37 mouse cellular contexts compared by ENCODE assay signal in the genomic region with DNA sequence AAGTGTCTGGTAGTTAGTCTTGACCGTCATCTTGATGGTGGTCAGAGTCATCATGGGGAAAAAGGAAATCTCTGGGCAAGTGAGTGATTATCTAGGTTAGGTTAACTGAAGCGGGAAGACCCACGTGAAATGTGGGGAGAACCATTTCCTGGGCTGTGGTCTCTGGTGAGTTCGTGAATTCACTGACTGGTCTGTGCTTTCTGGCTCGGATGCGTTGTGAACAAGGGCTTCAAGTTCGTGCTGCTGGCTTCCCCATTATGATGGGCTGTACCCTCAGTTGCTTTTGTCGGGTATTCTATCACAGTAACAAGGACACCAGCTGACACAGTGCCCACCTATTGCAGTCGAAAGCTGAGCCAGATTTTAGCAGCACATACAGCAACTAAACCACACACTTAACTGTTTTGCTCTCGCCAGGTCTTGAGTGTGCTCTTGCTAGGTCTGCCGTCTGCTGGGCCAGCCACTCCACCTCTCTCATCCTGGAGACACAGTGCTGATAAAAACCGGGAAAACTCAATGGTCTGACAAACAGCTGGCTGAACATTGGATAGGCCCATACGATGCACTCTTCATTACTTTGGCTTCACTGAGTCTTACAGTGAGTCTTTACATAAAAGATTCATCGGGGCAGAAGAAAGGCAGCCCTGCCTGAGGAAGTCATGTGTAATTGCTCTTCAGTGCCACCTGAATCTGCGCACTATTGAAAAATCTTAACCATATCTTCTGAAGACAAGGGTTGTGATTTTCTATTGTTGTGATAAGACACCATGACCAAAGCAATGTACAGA. TPM values are rescaled to one million over a fixed set of nuclear protein-coding genes. Genes with fewer than 3 reads are reported as not detected.
A peak's percentile ranks its signal among the peaks of the same experiment; 100 is the strongest.
DNase-seq lines count a peak whose midpoint lies in the region; ATAC-seq and TF ChIP-seq lines count a peak whose summit lies in the region.
"Had no signal": no experiment of that assay in that cellular context is flagged by ENCODE, and none has a peak within 500 bp of the region (broad histone marks: within the 10 kb centered on the region; RNA-seq: fewer than 3 reads in every experiment).

No protein-coding gene starts in this region.

- TF ChIP-seq POLR2A in thymus, adult 2 months (IDR thresholded peaks at IDR 0.05; ENCODE audit: control insufficient read depth, extremely low read depth, insufficient read depth, low read length, poor library complexity) = no peak

- 25% methylated on average over 15 of the region's 15 CpGs for WGBS in thymus, adult 2 months
- 90% methylated on average over 15 of the region's 15 CpGs for WGBS in embryonic facial prominence, embryonic 10.5 days

- DNase-seq in thymus, adult 2 months = peak; percentile 21
- no peak for DNase-seq in thymus, adult 18-20 months
- DNase-seq in retina, postnatal 1 day = peak; percentile 71
- peak; percentile 26 for DNase-seq in thymus, postnatal 4 days
- DNase-seq in lung, postnatal 10 days = no peak
- DNase-seq in embryonic facial prominence, embryonic 10.5 days (ENCODE audit: low spot score) = no peak
- DNase-seq in cerebellum, adult 11 months = no peak
- DNase-seq: adrenal gland, postnatal 10 days; cerebellum, adult 11-12 months; cerebellum, postnatal 10 days; gastrocnemius, postnatal 10 days; heart, adult 18-20 months; kidney, adult 8-10 months; layer of hippocampus, adult 9-11 months; lung, embryonic 14.5 days; right cerebral cortex, postnatal 14 days had no signal

- TF ChIP-seq CTCF in thymus, adult 2 months (IDR thresholded peaks at IDR 0.05; ENCODE audit: borderline replicate concordance, control insufficient read depth, extremely low read depth, insufficient read depth, low read length, poor library complexity) = no peak

- no peaks in the 10 kb centered on the region for H3K9me3 ChIP-seq in embryonic facial prominence, embryonic 10.5 days
- H3K9me3 ChIP-seq: embryonic facial prominence, embryonic 15.5 days; forebrain, embryonic 13.5 days; G1E; heart, embryonic 12.5 days; hindbrain, embryonic 10.5 days; intestine, embryonic 15.5 days; limb, embryonic 12.5 days; liver, embryonic 15.5 days; midbrain, embryonic 10.5 days; midbrain, embryonic 15.5 days; neural tube, embryonic 12.5 days; stomach, embryonic 15.5 days had no signal

- H3K27me3 ChIP-seq in thymus, adult 2 months (ENCODE audit: control insufficient read depth, insufficient read depth, low read length) = no peaks in the 10 kb centered on the region
- H3K27me3 ChIP-seq in embryonic facial prominence, embryonic 10.5 days (replicated peaks; ENCODE audit: low read depth, poor library complexity, severe bottlenecking) = no peaks in the 10 kb centered on the region
- H3K27me3 ChIP-seq: embryonic facial prominence, embryonic 15.5 days; forebrain, embryonic 13.5 days; intestine, embryonic 15.5 days; limb, embryonic 12.5 days; midbrain, embryonic 15.5 days; neural tube, embryonic 12.5 days; stomach, embryonic 15.5 days had no signal

- peak; percentile 39 to 55; a peak in 2 of 4 replicates for ATAC-seq in hematopoietic stem cell, adult 5-6 weeks (replicated peaks in 1 of 2; ENCODE audit: insufficient read depth in 1 of 2, low FRiP score in 2 of 2, low TSS enrichment in 1 of 2, low read depth in 1 of 2, poor library complexity in 2 of 2, severe bottlenecking in 2 of 2)
- ATAC-seq: forebrain, embryonic 13.5 days; hindbrain, embryonic 16.5 days; intestine, embryonic 15.5 days; midbrain, embryonic 15.5 days had no signal

- peak overlapping the region; percentile 3 for H3K27ac ChIP-seq in thymus, adult 2 months (ENCODE audit: control insufficient read depth, insufficient read depth, low read length)
- no peak overlapping the region for H3K27ac ChIP-seq in embryonic facial prominence, embryonic 10.5 days (replicated peaks)
- H3K27ac ChIP-seq: embryonic facial prominence, embryonic 15.5 days; forebrain, embryonic 13.5 days; hindbrain, embryonic 10.5 days; intestine, embryonic 15.5 days; kidney, postnatal 0 days; limb, embryonic 12.5 days; liver, embryonic 15.5 days; midbrain, embryonic 10.5 days; midbrain, embryonic 15.5 days; neural tube, embryonic 12.5 days; stomach, embryonic 15.5 days had no signal

- no peak overlapping the region for H3K4me3 ChIP-seq in thymus, adult 2 months (ENCODE audit: control insufficient read depth, insufficient read depth, low read length)
- no peak overlapping the region for H3K4me3 ChIP-seq in embryonic facial prominence, embryonic 10.5 days
- H3K4me3 ChIP-seq: embryonic facial prominence, embryonic 15.5 days; forebrain, embryonic 13.5 days; heart, embryonic 12.5 days; hindbrain, embryonic 10.5 days; intestine, embryonic 15.5 days; limb, embryonic 12.5 days; liver, embryonic 15.5 days; midbrain, embryonic 10.5 days; midbrain, embryonic 15.5 days; neural tube, embryonic 12.5 days; stomach, embryonic 15.5 days had no signal

- peaks cover 18% of the 10 kb centered on the region for H3K4me1 ChIP-seq in thymus, adult 2 months (replicated peaks; ENCODE audit: control insufficient read depth, insufficient read depth, low read length)
- no peaks in the 10 kb centered on the region for H3K4me1 ChIP-seq in embryonic facial prominence, embryonic 10.5 days
- H3K4me1 ChIP-seq: embryonic facial prominence, embryonic 15.5 days; forebrain, embryonic 13.5 days; intestine, embryonic 15.5 days; limb, embryonic 12.5 days; midbrain, embryonic 10.5 days; midbrain, embryonic 15.5 days; neural tube, embryonic 12.5 days; stomach, embryonic 15.5 days had no signal

- no peaks in the 10 kb centered on the region for H3K36me3 ChIP-seq in thymus, adult 2 months (ENCODE audit: control insufficient read depth, insufficient read depth, low read length)
- no peaks in the 10 kb centered on the region for H3K36me3 ChIP-seq in embryonic facial prominence, embryonic 10.5 days (replicated peaks)
- H3K36me3 ChIP-seq: embryonic facial prominence, embryonic 15.5 days; G1E; heart, embryonic 12.5 days; hindbrain, embryonic 10.5 days; intestine, embryonic 15.5 days; limb, embryonic 12.5 days; liver, embryonic 15.5 days; midbrain, embryonic 10.5 days; midbrain, embryonic 15.5 days; neural tube, embryonic 12.5 days; stomach, embryonic 15.5 days had no signal

RNA-seq across cellular contexts. Expression of gene Asgr2, which starts 11.4 kb away (rescaled TPM):
- polyA plus RNA-seq in thymus, adult 2 months (2012; rRNA removed) = 0.65 and 1.2 TPM in 2 replicates
- 0.45 TPM in 1 of 2 replicates, not detected in the other for total RNA-seq in hematopoietic stem cell, adult 5-6 weeks (2017)
- not detected in 2 replicates for polyA plus RNA-seq in embryonic facial prominence, embryonic 10.5 days (2016; fragmentation: Nextera tagmentation; extraction: Ambion mirVana)
- total RNA-seq: G1E; left cerebral cortex, adult 18-20 months; left cerebral cortex, postnatal 14 days had no signal
- polyA plus RNA-seq: forebrain, embryonic 13.5 days; G1E; heart, embryonic 12.5 days; heart, postnatal 0 days; hindbrain, embryonic 10.5 days; hindbrain, embryonic 16.5 days; limb, embryonic 12.5 days; midbrain, embryonic 10.5 days; midbrain, embryonic 15.5 days had no signal

RNA-seq across cellular contexts. Expression of gene Asgr1, which starts 27.1 kb away (rescaled TPM):
- polyA plus RNA-seq in thymus, adult 2 months (2012; rRNA removed) = 1.3 TPM in 1 of 2 replicates, not detected in the other
- 1.1 TPM in 1 of 2 replicates, not detected in the other for total RNA-seq in hematopoietic stem cell, adult 5-6 weeks (2017)
- 0.55 and 0.70 TPM in 2 replicates for polyA plus RNA-seq in embryonic facial prominence, embryonic 10.5 days (2016; fragmentation: Nextera tagmentation; extraction: Ambion mirVana)
- total RNA-seq: G1E; heart, adult 18-20 months; megakaryocyte progenitor cell, adult 5-6 weeks had no signal
- polyA plus RNA-seq: G1E; heart, postnatal 0 days; lung, embryonic 14.5 days; small intestine, adult 2 months had no signal

RNA-seq across cellular contexts. Expression of gene Mgl2, which starts 49.1 kb away (rescaled TPM):
- 6.4 and 6.8 TPM in 2 replicates for polyA plus RNA-seq in thymus, adult 2 months (2012; rRNA removed)
- 1.2 and 5.9 TPM in 2 replicates for total RNA-seq in hematopoietic stem cell, adult 5-6 weeks (2017)
- 0.14 TPM in 1 of 2 replicates, not detected in the other for polyA plus RNA-seq in embryonic facial prominence, embryonic 10.5 days (2016; fragmentation: Nextera tagmentation; extraction: Ambion mirVana)
- total RNA-seq: G1E; liver, adult 2 months had no signal
- polyA plus RNA-seq: G1E; heart, embryonic 12.5 days; heart, postnatal 0 days; hindbrain, embryonic 10.5 days; limb, embryonic 12.5 days; midbrain, embryonic 10.5 days had no signal

Comparison
In these comparisons a context has a peak if more than half of its experiments do, and no peak if none do; other contexts are left out.
1. DNase-seq: peak in thymus, adult 2 months (single experiment), retina, postnatal 1 day (single experiment) and thymus, postnatal 4 days (single experiment); none in thymus, adult 18-20 months (0 of 2), lung, postnatal 10 days (single experiment), embryonic facial prominence, embryonic 10.5 days (single experiment) and cerebellum, adult 11 months (single experiment).